Mouse (Mus musculus) cortical plate, adult 2 months (tissue): ENCODE data around the gene Lrrc3b.

Source experiments
- CTCF ChIP-seq: fragments of 200-500 bp; IDR thresholded peaks from 2 replicates; pipeline ENCODE4 v1.5.1; 2011; ENCODE audit warnings: mild to moderate bottlenecking, control low read depth, low read length; ENCODE audit not compliant: insufficient read depth; ENCODE audit errors: extremely low read depth
- POLR2A ChIP-seq: fragments of 200-500 bp; IDR thresholded peaks from 2 replicates; pipeline ENCODE4 v1.6.1; 2011; ENCODE audit warnings: mild to moderate bottlenecking, low read length, control low read depth; ENCODE audit not compliant: insufficient read depth; ENCODE audit errors: extremely low read depth

- TF ChIP-seq CTCF (no peak), POLR2A (no peak)
Observed at GRCm38 (mm10) chr14:15365045-15365444, 73.7 kb downstream of the Lrrc3b start.
